Mouse (Mus musculus): Measurements from ENCODE around the gene Zdhhc22.

DNA sequence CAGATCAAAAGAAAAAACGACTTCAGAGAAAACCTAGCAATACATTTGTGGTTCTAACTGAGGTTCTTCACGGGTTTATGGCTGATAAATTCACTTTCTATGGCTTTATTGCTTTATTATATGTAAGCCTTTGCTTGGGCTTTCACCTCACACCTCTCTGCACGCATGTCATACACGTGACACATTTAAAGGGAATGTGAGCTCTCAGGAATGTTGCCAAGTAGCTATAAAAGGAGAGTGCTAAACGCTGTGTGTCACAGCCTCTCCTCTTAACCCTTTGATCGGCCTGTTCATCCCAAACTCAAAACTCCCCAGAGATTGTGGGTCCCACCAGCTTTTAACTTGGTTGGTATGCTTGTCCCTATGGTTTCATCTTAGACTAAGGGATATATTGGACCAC lies 41.6 kb downstream of the Zdhhc22 start:
- TF ChIP-seq CTCF (IDR thresholded peaks at IDR 0.05; ENCODE audit: borderline replicate concordance, control insufficient read depth, extremely low read depth, insufficient read depth, low read length, poor library complexity) (no peak), POLR2A (IDR thresholded peaks at IDR 0.05; ENCODE audit: control insufficient read depth, extremely low read depth, insufficient read depth, low read length, poor library complexity) (no peak)
